Mouse (Mus musculus) liver, adult 10 weeks (tissue): ENCODE results near the gene Pom121. TPM values are rescaled to one million over a fixed set of nuclear protein-coding genes. Genes with fewer than 3 reads are reported as not detected.

Experiments
- polyA plus RNA-seq: library from polyadenylated mRNA; stranded (reverse); fragments of 350-450 nt; fragmentation: Illumina TruSeq; extraction: RNeasy Lipid Tissue Mini Kit (QIAGEN cat#74804); gene quantifications from one replicate; pipeline ENCODE4 v1.2.3, GENCODE M21; 2014; ENCODE audit warnings: low read depth, low replicate concordance

Gene Pom121
- polyA plus RNA-seq: 1.3 TPM

DNA sequence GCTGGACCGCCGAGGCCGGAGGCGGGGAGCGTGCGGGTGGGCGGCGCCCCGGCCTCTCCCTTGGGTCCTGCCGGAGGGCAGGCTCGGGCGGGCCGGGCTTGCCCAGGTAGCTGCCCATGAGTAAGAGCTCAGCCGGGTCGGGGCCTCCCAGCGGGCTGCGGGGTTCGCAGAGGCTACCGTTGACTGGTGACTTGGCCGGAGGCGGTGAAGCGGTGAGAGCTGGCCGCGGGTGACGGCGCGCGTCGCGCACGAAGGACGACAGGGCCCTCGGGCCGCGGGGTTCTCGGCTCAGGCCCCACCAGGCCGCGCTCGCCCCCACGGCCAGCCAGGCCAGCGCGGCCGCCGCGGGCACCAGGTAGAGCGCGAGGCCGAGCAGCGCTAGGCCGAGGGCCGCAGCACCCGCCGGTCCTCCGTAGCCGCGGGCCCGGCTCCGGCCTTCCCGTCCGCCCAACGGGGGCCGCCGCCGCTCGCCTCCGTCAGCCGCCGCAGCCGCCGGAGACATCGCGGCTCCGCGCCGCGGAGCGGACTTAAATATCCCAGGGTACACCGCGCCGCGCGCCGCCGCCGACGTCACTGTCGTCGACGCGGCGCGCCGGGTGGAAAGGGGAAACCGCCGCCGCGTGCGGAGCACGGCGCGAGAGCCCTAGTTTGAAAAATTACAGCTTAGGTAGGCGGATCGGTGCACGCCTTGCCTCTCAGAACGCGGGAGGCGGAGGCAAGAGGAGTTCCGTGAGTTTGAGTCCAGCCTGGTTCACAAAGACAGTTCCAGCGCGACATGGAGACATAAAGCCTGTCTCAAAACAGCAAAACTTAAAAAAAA is at the start of gene Pom121:
Gene Pom121 (minus strand): TSS at position 543 of the 820 bp plus-strand sequence.

DNA sequence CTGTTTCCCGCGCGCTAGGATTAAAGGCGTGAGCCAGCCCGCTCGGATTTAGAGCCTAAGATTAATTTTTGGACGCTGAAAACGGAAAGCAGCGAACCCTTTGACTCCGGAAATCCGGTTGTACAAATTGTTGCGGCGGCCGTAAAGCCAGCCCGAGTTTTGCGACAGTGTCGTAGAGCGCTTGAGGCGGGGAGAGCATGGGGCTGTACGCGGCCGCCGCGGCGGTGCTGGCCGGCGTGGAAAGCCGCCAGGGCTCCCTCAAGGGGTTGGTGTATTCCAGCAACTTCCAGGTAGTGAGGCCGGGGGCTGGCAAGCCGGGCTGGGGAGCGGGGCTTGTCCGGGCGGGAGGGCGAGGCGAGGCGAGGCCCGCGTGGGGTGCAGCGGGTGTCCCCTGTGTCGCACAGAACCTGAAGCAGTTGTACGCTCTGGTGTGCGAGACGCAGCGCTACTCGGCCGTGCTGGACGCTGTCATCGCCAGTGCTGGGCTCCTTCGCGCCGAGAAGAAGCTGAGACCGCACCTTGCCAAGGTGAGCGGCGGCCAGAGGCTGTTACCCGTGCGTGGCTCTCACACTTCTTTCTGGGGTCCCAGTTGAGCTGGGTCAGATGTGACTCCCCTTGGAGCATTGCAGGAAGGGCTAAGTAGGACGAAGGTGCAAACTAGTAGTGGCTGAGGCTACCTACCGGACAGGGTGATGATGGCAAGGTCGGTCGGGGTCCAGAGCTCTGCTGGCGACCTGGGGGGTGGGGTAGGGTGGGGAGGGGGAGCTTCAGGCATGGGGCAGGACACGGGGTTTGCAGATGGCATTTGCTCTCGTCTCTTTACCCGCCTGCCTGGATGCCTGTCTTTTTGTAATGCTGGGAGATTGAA is 24.3 kb downstream of the Pom121 start, which contains the start of gene Nsun5:
Gene Nsun5 (plus strand): TSS at position 167 of the 868 bp plus-strand sequence.

DNA sequence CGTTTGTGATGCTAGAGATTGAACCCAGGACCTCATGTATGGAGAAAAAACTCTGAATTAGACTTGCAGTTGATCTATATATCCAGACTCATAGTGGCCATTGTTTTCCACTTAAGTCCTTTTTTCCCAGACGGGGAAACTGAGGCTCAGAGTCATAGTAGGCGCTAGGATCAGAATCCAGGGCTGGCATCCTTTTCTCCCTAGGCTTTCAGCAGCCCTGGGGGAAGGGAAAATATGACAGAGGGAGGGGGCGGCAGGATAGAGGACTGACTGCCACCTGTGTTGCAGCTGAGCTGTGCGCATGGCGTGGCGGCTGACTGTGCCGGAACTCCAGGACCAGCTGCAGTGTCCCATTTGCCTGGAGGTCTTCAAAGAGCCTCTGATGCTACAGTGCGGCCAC is 41.4 kb downstream of the Pom121 start, which contains the start of gene Trim50:
Gene Trim50 (plus strand): TSS at position 301 of the 400 bp plus-strand sequence.

DNA sequence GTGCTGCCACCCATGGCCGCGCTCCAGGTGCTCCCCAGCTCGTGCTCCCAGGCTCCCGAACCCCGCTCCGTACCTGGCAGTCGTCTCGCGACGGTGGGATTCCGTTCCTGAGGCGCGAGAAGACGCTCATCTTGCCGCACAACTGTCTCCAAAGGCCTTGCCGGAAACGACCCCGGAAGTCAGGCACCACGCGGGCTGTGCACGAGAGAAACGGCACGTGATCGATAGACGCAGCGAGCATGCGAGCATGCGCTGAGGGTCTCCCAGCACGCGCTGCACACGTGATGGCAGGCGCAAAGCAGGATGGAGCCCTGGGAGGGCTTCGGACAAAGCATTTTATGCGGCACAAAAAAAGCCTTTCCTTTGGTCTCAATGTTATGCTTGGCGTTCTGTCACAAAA is 44.5 kb downstream of the Pom121 start, which contains the start of gene Fkbp6:
Gene Fkbp6 (minus strand): TSS at position 183 of the 400 bp plus-strand sequence.

Other genes with a start within 250 kb of the Pom121 start
- gene Tbl2, start 244.9 kb downstream of the Pom121 start, polyA plus RNA-seq: 2.5 TPM
- gene Bcl7b, start 226.3 kb downstream of the Pom121 start, polyA plus RNA-seq: 6.0 TPM
- gene Baz1b, start 207.3 kb downstream of the Pom121 start, polyA plus RNA-seq: 14.2 TPM
- not detected for gene Fzd9, start 143.3 kb downstream of the Pom121 start, polyA plus RNA-seq
- gene Fkbp6, start 44.5 kb downstream of the Pom121 start, polyA plus RNA-seq: not detected
- gene Trim50, start 41.3 kb downstream of the Pom121 start, polyA plus RNA-seq: not detected
- 2.8 TPM for gene Nsun5, start 24.6 kb downstream of the Pom121 start, polyA plus RNA-seq
- 2.4 TPM for gene Hip1, start 150.6 kb upstream of the Pom121 start, polyA plus RNA-seq
- not detected for gene Ccl26, start 169.0 kb upstream of the Pom121 start, polyA plus RNA-seq
- gene Ccl24, start 178.5 kb upstream of the Pom121 start, polyA plus RNA-seq: 0.90 TPM
- 5.1 TPM for gene Rhbdd2, start 238.1 kb upstream of the Pom121 start, polyA plus RNA-seq